Mouse (Mus musculus) liver, embryonic 14.5 days (tissue): ENCODE data around the gene Itpkb.

ENCODE experiments used
- CTCF ChIP-seq: IDR thresholded peaks from 2 replicates; pipeline ENCODE4 v1.5.1; 2016; ENCODE audit warnings: antibody characterized with exemption, low read depth, control low read depth
- EP300 ChIP-seq: IDR thresholded peaks from 2 replicates; pipeline ENCODE4 v1.6.1; 2016; ENCODE audit warnings: antibody characterized with exemption, low read depth

DNA sequence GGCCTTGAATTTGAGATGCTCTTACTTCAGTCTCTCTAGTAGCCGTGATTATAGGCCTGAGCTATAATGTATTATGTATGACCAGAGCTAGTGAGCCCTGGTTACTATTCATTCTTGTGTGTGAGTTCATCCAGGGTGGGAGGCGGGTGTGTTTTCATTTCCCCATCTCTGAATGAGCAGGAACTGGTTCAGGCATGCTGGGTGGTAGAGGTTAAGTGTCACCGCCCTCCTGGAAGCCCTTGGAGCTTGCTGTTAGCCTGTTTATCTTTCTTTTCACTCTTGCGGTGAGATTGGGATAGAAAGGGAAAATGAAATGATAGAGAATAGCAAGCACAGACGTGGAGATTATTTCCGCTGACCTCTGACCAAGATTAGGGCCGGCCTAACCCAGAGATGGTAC is 12.7 kb downstream of the Itpkb start:
- TF ChIP-seq CTCF: no peak
- no peak for TF ChIP-seq EP300
